8 mouse cellular contexts compared by ENCODE assay signal in the genomic region with DNA sequence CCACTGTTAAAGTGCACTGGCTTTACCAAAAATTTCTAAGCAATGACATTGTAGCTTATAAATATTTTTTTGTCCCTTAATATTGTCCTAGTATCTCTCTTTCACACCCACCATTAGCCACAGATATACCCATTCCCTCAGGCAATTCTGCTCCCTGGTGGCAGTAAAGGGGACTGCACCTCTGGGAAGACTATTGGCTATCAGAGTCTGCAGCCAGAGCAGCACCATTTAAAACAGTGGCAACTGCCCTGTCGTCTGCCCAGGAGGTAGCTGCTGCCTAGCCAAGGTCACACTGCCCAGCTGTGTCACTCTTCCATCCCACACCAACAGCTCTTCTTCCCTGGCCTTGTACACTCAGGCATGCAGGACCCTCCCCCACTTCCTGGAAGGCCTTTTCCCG. TPM values are rescaled to one million over a fixed set of nuclear protein-coding genes. Genes with fewer than 3 reads are reported as not detected.
DNase-seq lines count a peak whose midpoint lies in the region; ATAC-seq lines count a peak whose summit lies in the region.

No protein-coding gene starts in this region.

- no peaks in the 10 kb centered on the region for H3K36me3 ChIP-seq in hindbrain, embryonic 10.5 days
- no peaks in the 10 kb centered on the region for H3K36me3 ChIP-seq in limb, embryonic 10.5 days
- H3K36me3 ChIP-seq in stomach, embryonic 16.5 days (ENCODE audit: control insufficient read depth, insufficient read depth, low read length), result no peaks in the 10 kb centered on the region

- H3K27me3 ChIP-seq in hindbrain, embryonic 10.5 days (ENCODE audit: insufficient read depth, poor library complexity, severe bottlenecking), result peaks cover 11% of the 10 kb centered on the region; the same call in 1 of the 2 replicates
- H3K27me3 ChIP-seq in limb, embryonic 10.5 days (ENCODE audit: low read depth, poor library complexity, severe bottlenecking), result peaks cover 5% of the 10 kb centered on the region; the same call in 1 of the 2 replicates
- no peaks in the 10 kb centered on the region for H3K27me3 ChIP-seq in stomach, embryonic 16.5 days (ENCODE audit: control insufficient read depth, insufficient read depth, low read length)

- 55% methylated on average over 2 of the region's 2 CpGs for WGBS in hindbrain, embryonic 10.5 days
- WGBS in limb, embryonic 10.5 days, result 53% methylated on average over 2 of the region's 2 CpGs
- 41% methylated on average over 2 of the region's 2 CpGs for WGBS in stomach, embryonic 16.5 days

- peak; percentile 26 to 42 for DNase-seq in frontal cortex, postnatal 36 days (ENCODE audit: low spot score in 2 of 2)
- DNase-seq in adrenal gland, postnatal 10 days, result peak; percentile 86
- DNase-seq in hindbrain, embryonic 10.5 days (ENCODE audit: low spot score), result peak; percentile 59
- peak; percentile 69 for DNase-seq in limb, embryonic 10.5 days (ENCODE audit: low spot score)
- DNase-seq in naive thymus-derived CD4-positive, alpha-beta T cell, adult 2 months (ENCODE audit: low read depth), result peak; percentile 74

- no peak for ATAC-seq in frontal cortex, adult (ENCODE audit: low TSS enrichment)
- ATAC-seq in erythroblast, adult 5-6 weeks (replicated peaks; ENCODE audit: low FRiP score, poor library complexity, severe bottlenecking), result peak; percentile 72
- ATAC-seq in stomach, embryonic 16.5 days (ENCODE audit: insufficient read depth, low FRiP score), result 0 out of 2 replicates have a peak, but pooled peaks have one; percentile 1

- peaks cover 17% of the 10 kb centered on the region for H3K4me1 ChIP-seq in hindbrain, embryonic 10.5 days (replicated peaks)
- peaks cover 27% of the 10 kb centered on the region for H3K4me1 ChIP-seq in limb, embryonic 10.5 days
- peaks cover 8% of the 10 kb centered on the region for H3K4me1 ChIP-seq in stomach, embryonic 16.5 days (ENCODE audit: control insufficient read depth, insufficient read depth, low read length)

- H3K4me3 ChIP-seq in hindbrain, embryonic 10.5 days, result no peak overlapping the region
- H3K4me3 ChIP-seq in limb, embryonic 10.5 days, result no peak overlapping the region
- H3K4me3 ChIP-seq in stomach, embryonic 16.5 days (replicated peaks; ENCODE audit: low read length), result peak overlapping the region; percentile 42

- peak overlapping the region; percentile 53 for H3K4me2 ChIP-seq in stomach, embryonic 16.5 days (ENCODE audit: low read depth, low read length)

- no peaks in the 10 kb centered on the region for H3K9me3 ChIP-seq in hindbrain, embryonic 10.5 days
- H3K9me3 ChIP-seq in limb, embryonic 10.5 days (replicated peaks), result no peaks in the 10 kb centered on the region
- no peaks in the 10 kb centered on the region for H3K9me3 ChIP-seq in stomach, embryonic 16.5 days (replicated peaks; ENCODE audit: control insufficient read depth, low read length)

- H3K9ac ChIP-seq in stomach, embryonic 16.5 days (ENCODE audit: low read length), result peak overlapping the region; percentile 75

- peak overlapping the region; percentile 59; the same call in 1 of the 2 replicates for H3K27ac ChIP-seq in hindbrain, embryonic 10.5 days
- H3K27ac ChIP-seq in limb, embryonic 10.5 days, result peak overlapping the region; percentile 84
- H3K27ac ChIP-seq in stomach, embryonic 16.5 days (ENCODE audit: low read length), result peak overlapping the region; percentile 93

RNA-seq across cellular contexts. Expression of gene Trpm5, which starts 8.1 kb away (rescaled TPM):
- total RNA-seq in adrenal gland, postnatal 10 days (2021), result 1 to 10 TPM in 1 of 2 experiments, under 1 TPM in 1; 0.99 to 1.0 TPM
- total RNA-seq in erythroblast, adult 5-6 weeks (2015; ENCODE audit: low replicate concordance), result not detected in 2 replicates
- total RNA-seq in erythroblast, adult 5-6 weeks (2017; ENCODE audit: low replicate concordance), result not detected in 2 replicates
- 0.55 and 0.71 TPM in 2 replicates for polyA plus RNA-seq in hindbrain, embryonic 10.5 days (2016; fragmentation: Nextera tagmentation; extraction: Ambion mirVana)
- polyA plus RNA-seq in limb, embryonic 10.5 days (2016; fragmentation: Nextera tagmentation; extraction: Ambion mirVana), result 0.88 and 1.9 TPM in 2 replicates
- 18.3 and 18.5 TPM in 2 replicates for polyA plus RNA-seq in stomach, embryonic 16.5 days (2015; fragmentation: Nextera tagmentation; extraction: Ambion mirVana)

RNA-seq across cellular contexts. Expression of gene Tssc4, which starts 17.3 kb away (rescaled TPM):
- 10 to 100 TPM; 26.9 to 31.2 TPM for total RNA-seq in adrenal gland, postnatal 10 days (2021)
- 1.3 and 11.1 TPM in 2 replicates for total RNA-seq in erythroblast, adult 5-6 weeks (2015; ENCODE audit: low replicate concordance)
- total RNA-seq in erythroblast, adult 5-6 weeks (2017; ENCODE audit: low replicate concordance), result 5.3 and 16.4 TPM in 2 replicates
- polyA plus RNA-seq in hindbrain, embryonic 10.5 days (2016; fragmentation: Nextera tagmentation; extraction: Ambion mirVana), result 130 and 134 TPM in 2 replicates
- 145 and 157 TPM in 2 replicates for polyA plus RNA-seq in limb, embryonic 10.5 days (2016; fragmentation: Nextera tagmentation; extraction: Ambion mirVana)
- polyA plus RNA-seq in stomach, embryonic 16.5 days (2015; fragmentation: Nextera tagmentation; extraction: Ambion mirVana), result 75.8 and 84.7 TPM in 2 replicates

RNA-seq across cellular contexts. Expression of gene Kcnq1, which starts 19.8 kb away (rescaled TPM):
- 1 to 10 TPM; 4.4 to 5.0 TPM for total RNA-seq in adrenal gland, postnatal 10 days (2021)
- total RNA-seq in erythroblast, adult 5-6 weeks (2015; ENCODE audit: low replicate concordance), result not detected in 2 replicates
- total RNA-seq in erythroblast, adult 5-6 weeks (2017; ENCODE audit: low replicate concordance), result not detected in 2 replicates
- 0.98 and 2.3 TPM in 2 replicates for polyA plus RNA-seq in hindbrain, embryonic 10.5 days (2016; fragmentation: Nextera tagmentation; extraction: Ambion mirVana)
- 0.94 and 1.0 TPM in 2 replicates for polyA plus RNA-seq in limb, embryonic 10.5 days (2016; fragmentation: Nextera tagmentation; extraction: Ambion mirVana)
- polyA plus RNA-seq in stomach, embryonic 16.5 days (2015; fragmentation: Nextera tagmentation; extraction: Ambion mirVana), result 10.0 and 10.1 TPM in 2 replicates

RNA-seq across cellular contexts. Expression of gene Cd81, which starts 33.8 kb away (rescaled TPM):
- 100 to 1,000 TPM; 499 to 511 TPM for total RNA-seq in adrenal gland, postnatal 10 days (2021)
- total RNA-seq in erythroblast, adult 5-6 weeks (2015; ENCODE audit: low replicate concordance), result 59.4 and 65.9 TPM in 2 replicates
- 40.8 and 80.4 TPM in 2 replicates for total RNA-seq in erythroblast, adult 5-6 weeks (2017; ENCODE audit: low replicate concordance)
- 238 and 265 TPM in 2 replicates for polyA plus RNA-seq in hindbrain, embryonic 10.5 days (2016; fragmentation: Nextera tagmentation; extraction: Ambion mirVana)
- polyA plus RNA-seq in limb, embryonic 10.5 days (2016; fragmentation: Nextera tagmentation; extraction: Ambion mirVana), result 267 and 310 TPM in 2 replicates
- 638 and 686 TPM in 2 replicates for polyA plus RNA-seq in stomach, embryonic 16.5 days (2015; fragmentation: Nextera tagmentation; extraction: Ambion mirVana)

Comparison
In these comparisons a context has a peak if more than half of its experiments do, and no peak if none do; other contexts are left out.
1. DNase-seq: peak in every context shown above with its lines; median percentile 86 in adrenal gland, postnatal 10 days; 74 in naive thymus-derived CD4-positive, alpha-beta T cell, adult 2 months; 69 in limb, embryonic 10.5 days; 59 in hindbrain, embryonic 10.5 days; 34 in frontal cortex, postnatal 36 days.